Mouse (Mus musculus): ENCODE data around the gene Ccdc182.

Ccdc182 gene

GRCm38 (mm10) chr11:88293631-88294393 lies at the start of gene Ccdc182:
Gene Ccdc182, plus strand, starts transcription at chr11:88294058.
- DNase-seq (ENCODE audit: low spot score), result peak; percentile 63

GRCm38 (mm10) chr11:88245581-88246170 lies 48.2 kb upstream of the Ccdc182 start:
- no peak for DNase-seq (ENCODE audit: low spot score)

- no peak for DNase-seq (ENCODE audit: low spot score)
Observed at GRCm38 (mm10) chr11:88248636-88249035, 45.2 kb upstream of the Ccdc182 start.

- no peak for DNase-seq (ENCODE audit: low spot score)
Observed at GRCm38 (mm10) chr11:88250568-88250967, 43.3 kb upstream of the Ccdc182 start.

- no peak for DNase-seq (ENCODE audit: low spot score)
Observed at GRCm38 (mm10) chr11:88251295-88251694, 42.6 kb upstream of the Ccdc182 start.

GRCm38 (mm10) chr11:88251972-88252766 lies 41.7 kb upstream of the Ccdc182 start:
- peak; percentile 93 for DNase-seq (ENCODE audit: low spot score)

GRCm38 (mm10) chr11:88252767-88253513 lies 40.9 kb upstream of the Ccdc182 start:
- peak; percentile 54 for DNase-seq (ENCODE audit: low spot score)

GRCm38 (mm10) chr11:88253514-88254167 lies 40.2 kb upstream of the Ccdc182 start:
- DNase-seq (ENCODE audit: low spot score), result peak; percentile 51

GRCm38 (mm10) chr11:88257700-88258099 lies 36.2 kb upstream of the Ccdc182 start:
- no peak for DNase-seq (ENCODE audit: low spot score)

GRCm38 (mm10) chr11:88258212-88258611 lies 35.6 kb upstream of the Ccdc182 start:
- no peak for DNase-seq (ENCODE audit: low spot score)

GRCm38 (mm10) chr11:88260463-88260862 lies 33.4 kb upstream of the Ccdc182 start:
- DNase-seq (ENCODE audit: low spot score), result no peak

GRCm38 (mm10) chr11:88264889-88265288 lies 29.0 kb upstream of the Ccdc182 start:
- no peak for DNase-seq (ENCODE audit: low spot score)

- DNase-seq (ENCODE audit: low spot score), result no peak
Observed at GRCm38 (mm10) chr11:88266311-88266710, 27.5 kb upstream of the Ccdc182 start.

GRCm38 (mm10) chr11:88271870-88272269 lies 22.0 kb upstream of the Ccdc182 start:
- no peak for DNase-seq (ENCODE audit: low spot score)

GRCm38 (mm10) chr11:88274111-88274879 lies 19.6 kb upstream of the Ccdc182 start:
- no peak for DNase-seq (ENCODE audit: low spot score)

GRCm38 (mm10) chr11:88274901-88275498 lies 18.9 kb upstream of the Ccdc182 start:
- peak; percentile 77 for DNase-seq (ENCODE audit: low spot score)

GRCm38 (mm10) chr11:88275949-88276348 lies 17.9 kb upstream of the Ccdc182 start:
- no peak for DNase-seq (ENCODE audit: low spot score)

GRCm38 (mm10) chr11:88276534-88277308 lies 17.1 kb upstream of the Ccdc182 start:
- no peak for DNase-seq (ENCODE audit: low spot score)

GRCm38 (mm10) chr11:88279006-88279405 lies 14.9 kb upstream of the Ccdc182 start:
- DNase-seq (ENCODE audit: low spot score), result peak; percentile 62

All from embryo, embryonic 10 days (tissue).